Mouse (Mus musculus): ENCODE measurements at regions not wholly inside any gene's neighbourhood (a gene's known extent, or its start where the extent isn't known, plus 50 kb on each side); places are given as distances from the start of the nearest gene placed in this dataset.

- WGBS: 66% methylated on average over 17 of the region's 17 CpGs
- DNase-seq: no peak
- no peak for TF ChIP-seq POLR2A (IDR thresholded peaks at IDR 0.05; ENCODE audit: borderline replicate concordance, extremely low read depth, low read depth, low read length)
- no peak for TF ChIP-seq CTCF (IDR thresholded peaks at IDR 0.05; ENCODE audit: insufficient read depth, low read length)
Measured at GRCm38 (mm10) chr4:33581766-33582525, 271.8 kb downstream of the Rngtt start.

GRCm38 (mm10) chr4:33582986-33583720 lies 273.0 kb downstream of the Rngtt start:
- no peak for DNase-seq
- no peaks in the 10 kb centered on the region for H3K4me1 ChIP-seq (ENCODE audit: control insufficient read depth, insufficient read depth, low read length)
- H3K4me3 ChIP-seq (replicated peaks; ENCODE audit: extremely low read depth, low read depth, low read length): no peak overlapping the region
- WGBS: 85% methylated on average over 15 of the region's 15 CpGs
- TF ChIP-seq CTCF (IDR thresholded peaks at IDR 0.05; ENCODE audit: insufficient read depth, low read length): no peak
- no peak for TF ChIP-seq POLR2A (IDR thresholded peaks at IDR 0.05; ENCODE audit: borderline replicate concordance, extremely low read depth, low read depth, low read length)

More at GRCm38 (mm10) chr4:33581766-33582525, 271.8 kb downstream of the Rngtt start:
- no peak overlapping the region for H3K4me3 ChIP-seq (replicated peaks; ENCODE audit: extremely low read depth, low read depth, low read length)
- H3K4me1 ChIP-seq (ENCODE audit: control insufficient read depth, insufficient read depth, low read length): no peaks in the 10 kb centered on the region

DNA sequence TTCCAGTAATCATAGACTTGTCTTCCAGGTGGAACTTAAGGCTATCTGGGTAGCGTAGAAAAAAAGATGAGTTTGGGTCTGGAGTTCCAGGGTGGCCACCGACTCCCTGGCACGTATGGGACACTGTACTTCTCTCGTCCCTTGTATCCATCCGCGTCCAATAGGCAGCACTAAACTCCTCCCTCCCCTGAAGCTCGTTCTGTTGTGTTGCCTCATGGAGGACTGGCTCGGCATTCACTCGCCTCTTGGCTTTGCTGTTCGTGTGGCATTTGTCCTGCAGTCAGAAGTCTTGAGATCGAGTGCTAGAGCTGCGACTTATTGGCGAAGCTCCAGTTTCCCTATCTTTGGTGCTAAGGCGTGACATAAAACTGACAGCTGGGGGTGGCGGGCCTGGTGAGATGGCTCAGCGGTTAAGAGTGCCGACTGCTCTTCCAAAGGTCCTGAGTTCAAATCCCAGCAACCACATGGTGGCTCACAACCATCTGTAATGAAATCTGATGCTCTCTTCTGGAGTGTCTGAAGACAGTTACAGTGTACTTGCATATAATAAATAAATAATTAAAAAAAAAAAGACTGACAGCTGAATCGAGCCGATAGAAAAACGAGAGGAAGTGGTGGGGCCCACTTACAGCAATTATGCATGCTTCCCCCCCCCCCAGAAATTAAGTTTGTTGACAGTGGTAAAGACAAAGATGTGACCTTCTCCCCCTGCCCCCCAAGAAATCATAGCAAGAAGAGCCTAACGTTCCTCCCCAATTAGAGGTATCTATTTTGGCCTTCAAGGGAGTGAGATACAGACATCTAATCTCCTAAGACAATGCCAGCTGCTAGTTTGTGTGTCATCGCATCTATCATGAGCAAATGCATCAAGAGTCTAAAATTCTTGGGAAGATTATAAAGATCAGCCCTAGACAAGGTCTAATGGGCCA lies 274.1 kb downstream of the Rngtt start:
- TF ChIP-seq CTCF (IDR thresholded peaks at IDR 0.05; ENCODE audit: insufficient read depth, low read length): no peak
- no peak for TF ChIP-seq POLR2A (IDR thresholded peaks at IDR 0.05; ENCODE audit: borderline replicate concordance, extremely low read depth, low read depth, low read length)
- no peaks in the 10 kb centered on the region for H3K4me1 ChIP-seq (ENCODE audit: control insufficient read depth, insufficient read depth, low read length)
- DNase-seq: no peak
- WGBS: 78% methylated on average over 22 of the region's 22 CpGs
- no peak overlapping the region for H3K4me3 ChIP-seq (replicated peaks; ENCODE audit: extremely low read depth, low read depth, low read length)

GRCm38 (mm10) chr4:33585821-33586220 lies 275.7 kb downstream of the Rngtt start:
- Histone ChIP-seq H3K4me3 (replicated peaks; ENCODE audit: extremely low read depth, low read depth, low read length) (no peak overlapping the region), H3K4me1 (ENCODE audit: control insufficient read depth, insufficient read depth, low read length) (no peaks in the 10 kb centered on the region)
- no peak for DNase-seq
- 73% methylated on average over 6 of the region's 6 CpGs for WGBS
- TF ChIP-seq CTCF (IDR thresholded peaks at IDR 0.05; ENCODE audit: insufficient read depth, low read length) (no peak), POLR2A (IDR thresholded peaks at IDR 0.05; ENCODE audit: borderline replicate concordance, extremely low read depth, low read depth, low read length) (no peak)

- TF ChIP-seq CTCF (IDR thresholded peaks at IDR 0.05; ENCODE audit: insufficient read depth, low read length): no peak
- no peak for TF ChIP-seq POLR2A (IDR thresholded peaks at IDR 0.05; ENCODE audit: borderline replicate concordance, extremely low read depth, low read depth, low read length)
- 58% methylated on average over 4 of the region's 4 CpGs for WGBS
- DNase-seq: no peak
- Histone ChIP-seq H3K4me1 (ENCODE audit: control insufficient read depth, insufficient read depth, low read length) (no peaks in the 10 kb centered on the region), H3K4me3 (replicated peaks; ENCODE audit: extremely low read depth, low read depth, low read length) (no peak overlapping the region)
Measured at GRCm38 (mm10) chr4:33586290-33586614, 276.1 kb downstream of the Rngtt start.

GRCm38 (mm10) chr4:33586615-33587451 lies 276.7 kb downstream of the Rngtt start:
- WGBS: 12% methylated on average over 15 of the region's 15 CpGs
- H3K4me1 ChIP-seq (ENCODE audit: control insufficient read depth, insufficient read depth, low read length): no peaks in the 10 kb centered on the region
- no peak overlapping the region for H3K4me3 ChIP-seq (replicated peaks; ENCODE audit: extremely low read depth, low read depth, low read length)
- no peak for DNase-seq
- TF ChIP-seq POLR2A (IDR thresholded peaks at IDR 0.05; ENCODE audit: borderline replicate concordance, extremely low read depth, low read depth, low read length): no peak
- TF ChIP-seq CTCF (IDR thresholded peaks at IDR 0.05; ENCODE audit: insufficient read depth, low read length): peak; percentile 38

- H3K4me1 ChIP-seq (ENCODE audit: control insufficient read depth, insufficient read depth, low read length): no peaks in the 10 kb centered on the region
- TF ChIP-seq CTCF (IDR thresholded peaks at IDR 0.05; ENCODE audit: insufficient read depth, low read length) (no peak), POLR2A (IDR thresholded peaks at IDR 0.05; ENCODE audit: borderline replicate concordance, extremely low read depth, low read depth, low read length) (no peak)
- 44% methylated on average over 11 of the region's 11 CpGs for whole genome bisulfite sequencing
- no peak for DNase-seq
- no peak overlapping the region for H3K4me3 ChIP-seq (replicated peaks; ENCODE audit: extremely low read depth, low read depth, low read length)
Measured at GRCm38 (mm10) chr4:33587666-33588065, 277.6 kb downstream of the Rngtt start.

GRCm38 (mm10) chr4:33588127-33588526 lies 278.0 kb downstream of the Rngtt start:
- TF ChIP-seq POLR2A (IDR thresholded peaks at IDR 0.05; ENCODE audit: borderline replicate concordance, extremely low read depth, low read depth, low read length) (no peak), CTCF (IDR thresholded peaks at IDR 0.05; ENCODE audit: insufficient read depth, low read length) (no peak)
- no peaks in the 10 kb centered on the region for H3K4me1 ChIP-seq (ENCODE audit: control insufficient read depth, insufficient read depth, low read length)
- DNase-seq: no peak
- 83% methylated on average over 5 of the region's 5 CpGs for WGBS
- no peak overlapping the region for H3K4me3 ChIP-seq (replicated peaks; ENCODE audit: extremely low read depth, low read depth, low read length)
